Mouse (Mus musculus) ovary, postnatal 14 days (tissue): ENCODE measurements around the gene Gdpd5.

Source experiments
- DNase-seq: peaks from one replicate; pipeline ENCODE4 v3.0.0; 2022; ENCODE audit warnings: low spot score

Gdpd5 gene

DNA sequence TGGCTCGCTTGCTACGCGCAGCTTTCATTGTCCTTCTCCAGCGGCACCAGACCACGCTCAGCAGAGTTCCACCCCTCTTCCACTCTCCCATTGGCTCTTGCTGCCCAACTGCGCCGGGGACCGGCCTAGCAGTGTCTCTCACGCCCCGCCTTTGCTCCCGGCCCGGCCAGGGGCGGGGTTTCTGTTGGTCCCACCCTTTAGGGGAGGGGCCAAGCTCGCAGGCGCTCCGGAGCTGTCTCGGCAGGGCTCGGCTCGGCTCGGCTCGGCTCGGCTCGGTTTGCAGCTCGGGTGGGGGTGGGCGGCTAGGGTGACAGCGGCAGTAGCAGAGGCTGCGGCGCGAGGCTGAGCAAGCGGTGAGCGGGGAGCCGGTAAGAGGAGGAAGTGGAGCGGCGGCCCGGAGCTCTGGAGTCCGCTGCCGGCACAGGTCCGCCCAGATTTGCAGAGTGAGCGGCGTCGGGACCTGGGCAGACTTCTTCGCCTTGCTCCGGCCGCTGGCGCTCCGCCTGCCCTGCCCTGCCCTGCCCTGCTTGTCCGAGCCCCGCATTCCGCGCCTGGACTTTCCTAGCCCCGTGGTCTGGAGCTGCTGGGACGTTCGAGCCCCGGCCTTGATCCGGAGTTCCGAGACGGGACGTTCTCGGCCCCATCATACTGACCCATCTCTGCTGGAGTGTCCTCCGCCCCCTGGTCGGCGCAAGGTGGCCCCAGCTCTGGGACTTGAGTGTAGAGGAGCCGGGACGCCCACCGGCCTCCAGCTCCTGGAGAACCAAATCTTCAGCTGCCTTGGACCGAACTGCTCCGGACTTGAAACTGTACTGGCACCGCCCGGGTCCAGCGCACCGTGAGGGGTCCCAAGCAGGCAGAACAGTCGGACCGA is at the start of gene Gdpd5:
Gdpd5 (plus strand) TSS at position 201 of the 874 bp plus-strand sequence.
- peak; percentile 100 for DNase-seq

DNA sequence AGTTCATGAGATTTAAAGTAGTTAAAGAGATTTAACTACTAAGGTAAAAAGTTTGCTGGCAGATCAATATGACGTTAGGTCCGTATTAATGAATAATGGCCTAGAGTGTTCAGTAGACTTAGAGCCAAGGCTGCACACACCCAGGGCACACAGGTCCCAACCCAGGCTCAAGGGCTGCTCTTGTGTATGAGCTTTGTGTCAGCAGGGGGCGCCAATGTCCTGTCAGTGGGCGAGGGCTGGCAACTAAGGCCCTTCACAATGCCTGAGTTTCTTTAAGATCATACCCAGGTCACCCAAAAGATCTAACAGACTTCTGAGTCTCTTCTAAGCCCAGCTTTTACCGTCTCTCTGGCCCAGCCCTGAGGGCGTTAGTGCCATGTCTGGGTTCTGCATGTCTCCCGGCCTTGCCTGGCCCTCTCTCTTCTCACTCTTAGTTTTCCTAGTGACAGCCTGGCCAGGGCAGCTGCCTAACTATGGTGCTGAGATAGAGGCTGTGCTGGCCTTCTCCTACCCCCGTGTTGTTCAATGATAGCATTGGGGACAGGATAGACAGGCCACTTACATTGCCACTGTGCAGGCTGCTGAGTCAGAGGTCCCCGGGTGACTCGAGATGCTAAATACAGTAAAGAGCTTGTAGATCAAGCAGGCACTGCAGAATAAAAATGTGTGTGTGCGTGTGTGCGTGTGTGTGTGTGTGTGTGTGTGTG is 48.3 kb upstream of the Gdpd5 start:
- peak; percentile 93 for DNase-seq

DNA sequence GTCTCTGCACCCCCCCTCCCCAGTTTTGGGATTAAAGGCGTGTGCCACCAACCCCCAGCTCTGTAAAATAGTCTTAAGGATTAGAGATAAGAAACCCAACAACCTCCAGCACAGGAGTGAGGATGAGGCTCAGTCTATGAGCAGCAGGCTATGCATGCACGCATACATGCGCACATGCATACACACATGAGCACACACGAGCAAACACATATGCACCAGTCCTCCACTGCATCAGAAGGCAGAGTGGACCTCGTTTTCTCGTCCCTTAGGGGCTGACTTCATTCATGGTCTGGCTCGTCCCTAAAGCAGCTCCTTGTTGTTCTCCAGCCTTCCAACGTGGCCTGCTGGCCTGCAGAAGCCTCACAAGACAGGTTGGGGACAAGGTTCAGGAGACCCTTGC is 40.5 kb upstream of the Gdpd5 start:
- no peak for DNase-seq

DNA sequence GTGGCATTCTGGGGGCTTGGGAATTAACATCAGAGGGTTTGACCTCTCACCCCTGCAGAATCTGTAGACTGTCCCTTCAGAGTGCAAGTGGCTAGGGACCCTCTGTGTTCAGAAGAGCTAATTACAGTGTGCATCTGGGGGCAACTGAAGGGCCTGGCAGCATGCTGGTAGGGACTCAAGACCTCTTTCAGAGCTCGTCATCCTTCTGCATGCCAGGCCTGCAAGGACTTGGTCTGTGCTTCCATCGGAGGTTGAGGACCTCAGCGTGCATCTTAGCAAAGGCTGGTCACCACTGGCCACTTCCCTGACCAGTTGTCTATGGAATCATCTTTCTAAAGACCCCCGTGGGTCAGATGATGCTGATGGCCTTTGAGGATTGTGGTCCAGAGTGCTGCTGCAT is 37.6 kb upstream of the Gdpd5 start:
- no peak for DNase-seq

DNA sequence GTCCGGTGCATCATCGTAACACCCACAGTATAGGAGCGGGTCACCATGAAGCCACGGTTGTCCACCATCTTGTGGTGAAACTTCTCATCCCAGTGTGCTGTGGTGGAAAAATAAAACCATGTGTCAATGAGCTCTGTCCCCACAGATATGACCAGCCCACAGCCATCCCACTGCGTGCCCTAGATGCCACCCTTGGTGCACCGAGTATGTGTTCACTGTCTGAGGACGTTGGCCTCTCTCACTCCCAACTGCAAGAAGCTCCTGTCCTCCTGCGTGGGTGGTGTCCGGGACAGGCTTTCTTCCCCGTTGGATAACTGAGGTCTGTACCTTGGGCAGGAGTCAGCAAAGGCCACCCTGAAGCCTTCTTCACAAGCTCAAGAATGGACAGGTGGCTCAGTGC is 33.9 kb upstream of the Gdpd5 start:
- DNase-seq: no peak

DNA sequence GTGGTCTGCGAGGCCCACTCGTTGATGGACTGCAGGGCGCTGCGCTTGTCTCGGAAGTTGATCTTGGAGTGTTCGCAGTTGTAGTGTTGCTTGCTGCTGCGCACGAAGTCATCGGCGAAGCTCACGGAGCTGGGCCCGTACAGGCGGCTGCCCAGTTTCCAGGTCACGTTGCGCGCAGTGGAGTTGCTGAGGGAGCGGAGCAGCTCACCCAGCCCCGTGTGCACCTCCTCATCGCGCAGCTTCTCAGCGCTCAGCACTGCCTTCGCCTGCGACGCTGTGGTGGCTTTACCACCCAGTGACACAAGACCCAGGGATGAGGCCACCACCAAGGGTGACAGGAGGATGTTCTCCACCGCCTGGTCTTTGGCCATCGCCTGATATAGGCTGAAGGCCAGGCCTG is 32.3 kb upstream of the Gdpd5 start:
- DNase-seq: no peak

DNA sequence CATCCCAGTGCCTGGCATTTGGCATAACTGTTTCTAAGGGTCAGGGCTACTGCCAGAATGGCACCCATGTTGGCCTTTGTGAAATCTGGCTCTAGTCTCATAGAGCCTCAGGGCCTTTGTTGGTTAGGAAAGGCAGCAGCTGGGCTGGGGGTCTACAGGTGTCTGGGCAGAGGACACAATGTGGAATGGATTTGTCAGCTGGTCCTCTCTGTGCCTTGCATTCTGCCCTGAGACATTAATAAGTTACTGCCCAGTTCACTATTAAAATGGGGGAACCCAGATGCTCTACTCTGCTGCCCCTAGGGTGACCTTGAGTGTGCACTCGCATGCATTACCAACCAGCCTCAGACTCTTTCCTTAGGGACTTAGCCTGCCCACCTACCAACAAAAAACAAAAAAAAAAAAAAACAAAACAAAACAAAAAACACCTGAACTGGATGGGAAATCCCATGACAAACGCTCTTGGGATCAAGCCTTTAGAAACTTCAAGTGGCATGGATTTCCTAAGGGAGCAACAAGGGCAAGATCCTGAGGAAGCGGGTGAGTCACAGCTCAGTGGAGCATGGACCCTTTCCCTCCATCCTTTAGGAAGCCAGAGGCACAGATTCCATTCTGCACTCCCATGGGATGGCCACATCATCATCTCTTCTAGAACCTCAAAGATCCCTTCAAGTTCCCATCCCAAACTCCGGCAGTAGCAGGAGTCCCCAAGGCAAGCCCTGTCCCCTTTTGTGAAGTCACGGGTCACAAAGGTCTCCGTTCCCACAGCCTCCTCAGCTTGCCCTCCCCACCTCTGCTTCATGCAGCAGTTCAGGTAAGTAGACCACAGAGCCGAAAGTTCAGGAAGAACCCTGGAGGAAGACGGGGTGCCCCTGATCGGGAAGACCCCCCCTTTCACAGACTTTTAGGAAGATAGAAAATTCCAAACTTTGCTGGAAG is 31.2 kb upstream of the Gdpd5 start:
- DNase-seq: no peak

DNA sequence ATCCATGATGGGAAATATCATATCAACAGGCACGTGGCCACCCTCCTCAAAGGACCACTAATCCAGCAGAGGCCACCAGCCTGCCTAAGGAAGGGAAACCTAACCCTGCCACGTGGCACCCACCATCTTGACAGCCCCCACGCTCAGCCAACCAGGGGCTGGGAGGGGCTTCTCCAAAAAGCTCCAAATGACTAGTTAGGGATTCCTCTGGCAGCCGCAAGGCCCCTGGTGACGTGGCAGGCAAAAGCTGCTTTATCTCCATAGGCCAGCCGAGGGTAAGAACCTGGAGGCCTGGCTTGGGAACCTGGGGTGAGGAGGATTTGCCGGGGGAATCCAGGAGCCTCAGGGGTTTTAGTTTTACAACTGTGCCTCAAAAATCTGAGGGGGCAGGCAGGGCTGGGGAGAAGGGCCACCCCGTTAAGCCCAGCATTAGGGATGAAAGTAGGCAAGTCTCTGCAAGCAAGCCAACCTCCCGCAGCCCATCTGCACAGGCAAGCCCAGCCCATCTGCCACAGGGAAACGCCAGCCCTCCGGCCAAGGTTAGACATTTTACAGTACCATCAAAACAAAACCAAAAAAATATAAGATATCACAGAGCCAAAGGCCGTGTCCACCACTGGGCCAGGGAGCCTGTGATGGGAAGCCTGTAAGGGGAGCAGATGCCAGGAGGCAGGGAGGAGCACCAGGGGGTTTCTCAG is 30.0 kb upstream of the Gdpd5 start:
- DNase-seq: no peak

DNA sequence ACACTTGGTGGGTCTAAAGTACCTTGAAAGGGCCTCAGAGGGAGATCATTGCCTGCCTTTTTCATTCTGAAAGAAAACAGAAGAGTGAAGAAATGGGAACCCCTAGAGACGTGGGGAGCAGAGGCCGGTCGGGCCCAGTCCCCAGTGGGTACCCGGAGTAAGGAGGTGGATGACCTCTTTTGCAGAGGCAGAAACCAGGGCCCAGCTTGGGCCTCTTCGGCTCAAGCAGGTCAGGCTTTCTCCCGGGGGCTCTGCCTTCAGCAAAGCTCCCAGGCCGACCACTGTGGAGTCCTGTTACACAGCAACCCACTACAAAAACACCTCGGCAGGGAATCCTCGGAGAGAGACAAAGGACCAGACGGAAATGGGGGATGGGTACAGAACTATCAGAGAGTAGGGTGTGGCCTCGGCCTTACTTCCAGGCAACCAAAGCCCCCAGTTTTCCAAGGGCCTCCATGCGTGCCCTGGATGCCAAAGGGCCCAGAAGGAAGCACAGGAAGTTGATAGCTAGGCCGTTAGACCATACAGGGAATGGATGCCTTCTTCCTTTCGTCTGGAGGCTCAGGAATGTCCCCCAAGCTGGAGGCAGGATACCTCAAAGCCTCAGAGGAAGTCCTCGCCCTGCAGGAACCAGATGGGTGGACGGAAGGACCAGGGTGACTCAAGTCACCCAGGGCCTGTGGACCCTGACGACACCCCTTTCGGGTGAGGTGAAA is 29.3 kb upstream of the Gdpd5 start:
- peak; percentile 31 for DNase-seq

DNA sequence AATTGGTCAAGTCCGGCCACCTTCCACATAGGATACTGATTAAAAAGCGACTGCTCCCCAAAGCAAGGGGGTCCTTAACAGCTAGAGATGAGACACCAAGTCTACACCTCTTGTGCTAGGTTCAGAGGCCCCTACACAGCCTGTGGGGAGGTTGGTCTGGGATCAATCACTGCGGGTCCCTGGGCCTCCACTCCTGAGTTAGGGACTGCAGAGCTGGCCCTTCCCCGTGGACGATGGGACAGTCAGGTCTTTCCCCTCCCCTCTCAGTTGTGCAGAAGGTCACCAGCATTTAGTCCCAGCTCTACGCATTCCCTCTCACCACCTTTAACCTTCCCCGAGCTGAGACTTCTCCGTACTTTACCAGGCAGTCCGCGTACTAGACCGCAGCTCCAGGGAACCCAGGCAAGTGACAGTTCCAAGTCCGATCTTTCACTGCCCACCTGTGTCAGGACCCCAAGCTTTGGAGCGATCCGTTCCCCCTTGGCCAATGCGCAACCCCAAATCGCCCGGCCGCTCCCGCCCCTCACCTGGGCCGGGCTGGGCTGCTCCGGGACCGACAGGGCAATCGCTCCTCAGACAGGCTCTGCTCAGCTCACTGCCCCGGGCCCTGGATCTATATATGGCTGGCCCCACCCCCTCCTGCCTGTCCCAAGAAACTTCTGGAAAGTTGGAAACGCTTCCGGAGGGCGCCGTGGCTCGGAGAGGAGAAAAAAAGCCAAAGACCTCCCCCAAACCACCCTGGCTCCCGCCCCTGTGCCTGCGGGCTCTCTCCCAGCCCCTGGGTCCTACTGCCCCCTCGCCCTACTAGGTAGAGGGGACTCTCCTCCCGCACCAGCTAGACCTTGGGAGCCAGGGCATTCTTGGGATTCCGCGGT is 28.5 kb upstream of the Gdpd5 start, which contains the start of gene Serpinh1:
Serpinh1 (minus strand) TSS at position 714 of the 875 bp plus-strand sequence.
- DNase-seq: peak; percentile 86

DNA sequence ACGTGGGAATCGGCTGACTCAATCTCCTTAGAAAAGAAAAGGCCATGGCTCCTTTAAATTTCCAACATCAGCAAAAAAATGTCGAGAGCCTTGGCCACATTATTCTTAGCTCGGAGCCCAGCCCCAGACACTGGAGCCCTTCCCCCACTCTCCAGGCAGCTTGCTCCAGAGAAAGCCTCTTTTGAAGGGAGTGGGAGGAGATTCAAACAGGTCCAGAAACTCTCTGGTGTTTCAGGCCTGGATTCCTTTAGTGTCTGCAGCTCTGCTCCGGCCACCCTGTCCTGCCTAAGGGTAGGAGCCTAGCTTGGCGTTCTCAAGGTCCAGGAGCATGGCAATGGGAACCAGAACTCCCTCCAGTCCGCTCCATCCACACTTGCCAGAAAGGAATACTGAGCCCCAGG is 25.5 kb upstream of the Gdpd5 start:
- DNase-seq: peak; percentile 68

DNA sequence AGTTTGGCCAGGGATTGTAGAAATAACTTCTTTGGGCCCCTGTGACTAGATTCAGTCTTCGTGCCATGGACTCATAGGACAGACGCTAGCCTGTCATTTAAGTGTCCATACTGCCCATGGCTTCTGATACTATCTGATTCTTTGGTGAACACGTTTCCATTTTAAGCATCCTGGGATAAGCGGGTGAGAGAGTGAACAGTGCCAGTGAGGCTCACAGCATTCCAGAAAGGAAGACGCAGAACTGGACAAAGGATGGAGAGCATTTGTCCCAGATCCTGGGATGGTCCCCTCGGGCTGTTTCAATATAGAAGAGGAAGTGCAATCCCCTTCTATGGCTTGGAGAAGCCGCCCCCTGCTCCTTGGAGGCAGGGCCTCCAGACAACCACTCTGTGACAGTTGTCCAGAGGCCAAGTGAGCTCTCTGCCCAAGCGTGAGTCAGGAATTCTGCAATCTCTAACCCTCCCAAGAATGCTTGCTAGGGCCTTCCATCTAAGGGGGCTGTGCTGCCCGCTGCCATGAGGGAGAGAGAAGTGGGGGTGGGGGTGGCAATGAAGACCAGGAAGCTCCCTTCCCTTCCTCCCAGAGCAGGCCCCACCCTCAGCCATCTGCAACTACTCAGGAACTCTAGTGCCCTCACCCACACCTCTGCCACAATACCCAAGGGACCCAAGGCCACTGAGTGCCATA is 24.8 kb upstream of the Gdpd5 start:
- DNase-seq: peak; percentile 39

DNA sequence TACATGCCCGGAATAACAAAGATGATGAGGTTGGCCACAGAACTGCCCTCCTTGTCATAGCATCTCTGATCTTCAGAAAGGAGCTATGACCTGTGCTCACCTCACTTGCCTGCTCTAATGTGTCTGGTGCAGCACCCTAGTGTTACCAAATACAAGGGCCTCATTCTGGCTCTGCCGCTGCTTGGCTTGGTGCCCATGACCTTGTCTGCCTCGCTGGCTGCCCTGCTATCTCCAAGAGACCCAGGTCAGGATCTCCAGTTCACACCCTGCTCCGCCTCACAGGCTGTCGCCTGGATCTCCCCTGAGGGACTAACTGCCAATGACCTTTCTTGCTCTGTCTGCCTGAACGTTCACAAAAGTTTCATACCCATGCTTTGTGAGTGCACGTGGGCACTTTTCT is 24.0 kb upstream of the Gdpd5 start:
- DNase-seq: peak; percentile 47

DNA sequence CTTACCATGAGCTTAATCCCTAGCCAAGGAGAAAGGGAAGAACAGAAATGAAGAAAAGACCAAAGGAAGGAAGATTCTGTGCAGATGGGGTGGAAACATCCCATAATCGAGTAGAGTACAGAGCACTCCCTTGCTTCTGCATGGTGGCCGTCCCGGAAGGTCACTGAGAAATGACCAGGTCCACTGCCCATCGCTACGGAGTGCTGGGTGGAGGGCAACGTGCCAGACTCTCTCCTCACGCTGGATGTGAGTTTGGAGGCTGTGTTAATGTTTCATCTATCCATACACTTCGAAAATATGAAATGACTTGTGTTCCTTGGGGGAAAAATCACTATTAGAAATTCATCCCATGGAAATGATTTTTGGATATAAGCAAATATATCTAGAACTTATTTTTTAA is 22.8 kb upstream of the Gdpd5 start:
- no peak for DNase-seq

DNA sequence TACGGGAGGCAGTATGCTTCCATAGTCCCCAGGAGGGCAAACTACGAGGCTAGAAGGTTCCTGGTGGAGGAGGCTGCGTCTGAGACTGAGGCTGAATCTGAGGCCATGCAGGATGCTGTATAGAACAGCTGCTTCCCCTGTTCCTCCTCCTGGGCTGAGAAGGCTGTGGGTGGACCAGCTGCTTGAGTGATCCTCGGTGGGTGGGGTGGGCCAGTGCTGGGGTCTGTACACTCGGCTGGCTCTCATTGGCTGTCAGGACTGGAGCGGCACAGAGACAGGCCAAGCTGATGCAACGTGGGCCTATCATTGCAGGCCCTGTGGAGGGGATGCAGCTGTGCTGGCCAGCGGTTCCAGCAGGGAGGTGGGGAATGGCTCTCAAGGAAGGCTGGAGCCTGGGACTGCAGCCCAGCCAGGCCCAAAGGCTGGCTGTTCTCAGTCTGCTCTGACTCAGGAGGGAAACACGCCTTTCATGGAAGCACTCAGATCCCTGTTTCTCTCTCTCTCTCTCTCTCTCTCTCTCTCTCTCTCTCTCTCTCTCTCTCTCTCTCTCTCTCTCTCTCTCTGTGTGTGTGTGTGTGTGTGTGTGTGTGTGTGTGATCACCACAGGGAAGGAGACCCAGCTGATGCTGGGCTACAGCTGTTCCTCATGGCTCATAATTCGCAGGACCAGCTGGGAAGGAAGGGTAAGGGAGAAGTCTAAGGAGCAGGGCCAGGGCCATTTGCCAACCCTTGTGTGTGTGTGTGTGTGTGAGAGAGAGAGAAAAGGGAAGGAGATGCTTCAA is 21.0 kb upstream of the Gdpd5 start:
- peak; percentile 60 for DNase-seq

DNA sequence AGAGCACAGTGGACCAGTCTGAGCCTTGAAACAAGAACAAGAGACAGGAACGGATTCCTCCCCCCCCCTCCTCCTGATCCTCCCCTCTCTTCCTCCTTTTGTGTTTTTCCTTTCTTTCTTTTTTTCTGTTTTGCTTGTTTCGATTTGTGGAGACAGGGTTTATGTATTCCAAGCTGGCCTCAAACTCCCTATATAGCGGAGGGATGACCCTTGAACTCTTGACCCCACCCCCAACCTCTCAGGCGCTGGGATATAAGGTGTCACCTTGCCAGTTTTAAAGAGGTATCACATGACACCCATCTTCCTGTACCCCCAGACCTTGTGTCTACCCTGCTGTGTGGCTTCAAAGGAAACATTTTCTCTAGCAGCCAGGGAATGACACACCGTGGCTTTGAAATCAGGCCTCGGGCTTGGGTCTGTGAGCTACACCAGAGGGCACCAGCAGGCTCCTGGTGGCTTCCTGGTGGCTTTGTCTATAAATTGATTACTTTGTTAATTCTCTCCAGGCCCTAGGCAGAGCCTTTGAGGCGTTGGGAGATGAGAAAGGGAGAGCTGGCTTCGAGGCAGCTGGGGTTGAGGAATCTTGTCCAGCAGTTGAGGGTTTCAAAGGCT is 20.3 kb upstream of the Gdpd5 start:
- no peak for DNase-seq

DNA sequence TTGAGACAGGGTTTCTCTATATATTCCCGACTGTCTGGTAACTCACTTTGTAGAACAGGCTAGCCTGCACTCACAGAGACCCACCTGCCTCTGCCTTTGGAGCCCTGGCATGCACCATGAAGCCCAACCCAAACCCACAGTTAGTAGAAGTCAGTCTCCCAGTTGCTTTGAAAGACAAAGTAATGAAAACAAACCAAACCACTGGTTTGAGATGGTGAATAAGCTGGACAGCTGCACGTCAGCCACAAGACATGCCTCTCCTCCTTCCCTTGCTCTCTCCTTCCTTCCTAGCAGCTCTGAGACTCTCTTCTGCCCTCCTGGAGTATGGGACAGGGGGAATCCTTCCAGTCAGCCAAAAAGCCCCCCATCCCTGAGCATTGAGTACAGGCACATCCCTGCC is 19.1 kb upstream of the Gdpd5 start:
- no peak for DNase-seq

DNA sequence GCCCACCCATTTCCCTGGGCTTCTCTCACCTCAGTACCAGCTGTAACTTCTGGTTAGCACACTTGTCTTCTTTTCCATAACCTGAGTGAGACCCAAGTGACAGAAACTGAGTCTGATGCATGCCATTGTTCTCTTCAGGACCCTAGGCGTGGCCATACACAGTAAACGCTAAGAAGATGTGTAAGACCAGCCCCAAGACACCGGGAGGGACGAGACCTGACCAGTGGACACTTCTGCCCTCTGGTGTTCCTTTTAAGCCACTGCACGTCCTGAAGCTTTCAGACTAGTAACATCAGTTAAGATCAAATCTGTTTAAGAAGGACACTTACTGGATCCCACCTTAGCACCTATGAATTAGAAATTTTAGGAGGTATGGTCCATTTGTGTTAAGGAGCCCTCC is 16.1 kb upstream of the Gdpd5 start:
- peak; percentile 64 for DNase-seq
